Mouse (Mus musculus): ENCODE results near the gene Rpl12. TPM values are rescaled to one million over a fixed set of nuclear protein-coding genes. Genes with fewer than 3 reads are reported as not detected.

Rpl12 gene
- polyA plus RNA-seq, 1 experiment from 2014 or later: 663 TPM

DNA sequence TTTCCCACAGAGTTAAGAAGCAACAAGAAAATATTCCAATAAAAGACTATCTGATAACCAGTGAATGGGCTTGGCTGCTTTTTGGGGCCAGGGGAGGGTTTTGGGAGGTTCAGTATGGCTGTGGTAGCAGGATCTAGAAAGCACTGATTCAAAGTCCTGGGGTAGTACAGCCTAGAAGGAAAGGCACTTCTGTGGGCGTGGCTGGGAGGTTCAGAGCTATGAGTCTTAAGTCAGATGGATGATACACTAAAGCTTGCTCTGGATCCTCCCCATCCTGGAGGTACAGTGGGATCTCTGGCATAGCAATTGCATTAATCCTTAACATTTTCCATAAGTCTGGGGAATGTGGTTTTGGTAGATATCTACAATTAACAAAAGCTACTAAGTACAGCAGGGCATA is 2.6 kb downstream of the Rpl12 start:
- WGBS (ENCODE audit: missing documents): 78% methylated on average over 1 of the region's 1 CpGs
- H3K36me3 ChIP-seq (ENCODE audit: inconsistent target): peaks cover 8% of the 10 kb centered on the region; the same call in 1 of the 2 replicates
- peak overlapping the region; percentile 70 for H3K27ac ChIP-seq
- peaks cover 52% of the 10 kb centered on the region for H3K79me2 ChIP-seq (ENCODE audit: inconsistent target)
- H3K4me3 ChIP-seq (ENCODE audit: inconsistent target): no peak overlapping the region; the same call in 1 of the 2 replicates

DNA sequence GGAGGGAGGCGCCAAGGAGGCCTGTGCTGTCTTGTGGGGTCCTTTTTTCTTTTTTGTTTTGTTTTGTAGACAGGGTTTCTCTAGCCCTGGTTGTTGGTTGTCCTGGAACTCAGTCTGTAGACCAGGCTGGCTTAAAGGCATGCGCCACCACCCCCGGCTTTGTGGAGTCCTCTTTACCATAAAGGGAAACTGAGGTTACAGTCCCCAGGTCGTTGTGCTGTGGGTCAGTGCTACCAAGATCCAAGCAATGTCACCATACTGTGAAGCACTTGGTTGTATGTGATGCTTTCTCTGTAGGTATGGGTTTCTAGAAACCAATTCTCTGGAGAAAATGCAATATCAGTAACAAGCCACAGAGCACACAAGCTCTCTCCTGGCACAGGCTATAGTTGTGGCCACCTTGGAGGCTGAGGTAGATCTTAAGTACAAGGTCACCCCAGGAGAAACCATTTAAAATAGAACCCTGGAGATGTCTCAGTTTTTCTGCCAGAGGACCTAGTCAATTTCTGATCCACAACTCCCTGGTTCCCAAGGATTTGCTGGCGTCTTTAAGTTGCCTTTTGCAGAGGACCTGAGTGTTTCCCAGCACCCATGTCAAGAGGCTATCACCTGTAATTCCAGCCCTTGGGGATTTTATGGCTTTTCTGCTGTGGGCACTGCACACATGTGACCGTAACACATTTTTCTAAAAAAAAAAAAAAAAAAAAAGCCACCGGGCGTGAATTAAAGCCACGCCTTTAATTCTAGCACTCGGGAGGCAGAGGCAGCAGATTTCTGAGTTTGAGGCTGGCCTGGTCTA is 3.5 kb downstream of the Rpl12 start:
- H3K36me3 ChIP-seq (ENCODE audit: inconsistent target): peaks cover 8% of the 10 kb centered on the region; the same call in 1 of the 2 replicates
- peak overlapping the region; percentile 70 for H3K27ac ChIP-seq
- peaks cover 52% of the 10 kb centered on the region for H3K79me2 ChIP-seq (ENCODE audit: inconsistent target)
- WGBS (ENCODE audit: missing documents): 45% methylated on average over 8 of the region's 10 CpGs
- H3K4me3 ChIP-seq (ENCODE audit: inconsistent target): no peak overlapping the region

DNA sequence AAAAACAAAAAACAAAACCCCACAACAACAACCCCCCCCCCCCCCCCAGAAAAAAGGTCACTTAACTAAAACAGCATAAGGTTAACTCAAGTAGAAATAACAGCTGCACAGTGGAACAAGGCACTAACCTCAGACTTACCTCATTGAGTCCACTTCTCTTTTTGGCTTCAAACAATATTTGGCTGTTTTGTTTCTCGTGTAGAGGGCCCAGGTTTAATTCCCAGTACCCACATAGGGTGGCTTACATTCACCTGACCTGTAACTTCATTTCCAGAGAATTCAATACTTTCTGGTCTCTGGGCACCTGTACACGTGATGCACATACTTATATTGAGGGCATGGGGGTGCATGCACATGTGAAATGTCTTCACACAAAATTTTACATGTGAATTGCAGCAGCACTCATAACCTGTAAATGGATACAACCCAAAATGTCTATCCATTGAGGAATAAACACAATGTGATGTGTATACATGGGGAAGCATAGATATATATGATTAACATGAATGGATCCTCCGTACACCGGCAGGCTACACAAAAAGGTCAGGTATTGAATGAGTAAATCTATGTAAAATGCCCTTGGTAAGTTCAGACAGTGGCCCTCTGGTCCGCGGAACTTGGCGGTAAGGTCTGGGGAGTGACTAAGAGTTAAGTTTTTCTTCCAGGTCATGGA is 4.3 kb downstream of the Rpl12 start:
- 51% methylated on average over 7 of the region's 7 CpGs for WGBS (ENCODE audit: missing documents)
- peaks cover 8% of the 10 kb centered on the region; the same call in 1 of the 2 replicates for H3K36me3 ChIP-seq (ENCODE audit: inconsistent target)

DNA sequence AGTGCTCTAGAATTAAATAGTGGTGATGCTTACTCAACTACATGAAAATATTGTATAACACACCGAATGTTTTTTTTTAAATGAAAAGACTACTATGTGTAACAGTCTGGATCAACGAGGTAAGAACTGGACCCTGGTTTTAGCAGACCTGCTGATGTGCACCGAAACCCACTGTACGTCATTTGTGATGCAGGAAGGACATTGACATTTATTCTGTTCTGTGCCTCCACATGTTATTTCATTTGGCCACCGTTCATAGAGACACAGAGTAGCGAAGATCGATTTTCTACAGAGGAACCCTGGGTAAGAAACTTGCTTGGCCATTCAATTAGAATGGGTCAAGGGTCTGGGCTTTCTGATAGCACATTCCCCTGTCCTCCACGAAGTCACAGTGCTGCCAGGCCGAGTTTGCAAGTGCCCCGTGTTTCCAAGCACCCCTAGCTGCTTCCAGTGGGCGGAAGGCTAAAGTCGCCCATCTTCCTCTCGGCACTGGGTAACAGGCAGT is 4.9 kb downstream of the Rpl12 start:
- Histone ChIP-seq H3K79me2 (ENCODE audit: inconsistent target) (peaks cover 46% of the 10 kb centered on the region), H3K27ac (peak overlapping the region; percentile 98), H3K36me3 (ENCODE audit: inconsistent target) (peaks cover 8% of the 10 kb centered on the region; the same call in 1 of the 2 replicates), H3K4me3 (ENCODE audit: inconsistent target) (peak overlapping the region; percentile 81)
- 16% methylated on average over 13 of the region's 13 CpGs for WGBS (ENCODE audit: missing documents)

More for the DNA sequence above, 4.3 kb downstream of the Rpl12 start:
- H3K27ac ChIP-seq: peak overlapping the region; percentile 98
- H3K79me2 ChIP-seq (ENCODE audit: inconsistent target): peaks cover 51% of the 10 kb centered on the region
- no peak overlapping the region for H3K4me3 ChIP-seq (ENCODE audit: inconsistent target)

DNA sequence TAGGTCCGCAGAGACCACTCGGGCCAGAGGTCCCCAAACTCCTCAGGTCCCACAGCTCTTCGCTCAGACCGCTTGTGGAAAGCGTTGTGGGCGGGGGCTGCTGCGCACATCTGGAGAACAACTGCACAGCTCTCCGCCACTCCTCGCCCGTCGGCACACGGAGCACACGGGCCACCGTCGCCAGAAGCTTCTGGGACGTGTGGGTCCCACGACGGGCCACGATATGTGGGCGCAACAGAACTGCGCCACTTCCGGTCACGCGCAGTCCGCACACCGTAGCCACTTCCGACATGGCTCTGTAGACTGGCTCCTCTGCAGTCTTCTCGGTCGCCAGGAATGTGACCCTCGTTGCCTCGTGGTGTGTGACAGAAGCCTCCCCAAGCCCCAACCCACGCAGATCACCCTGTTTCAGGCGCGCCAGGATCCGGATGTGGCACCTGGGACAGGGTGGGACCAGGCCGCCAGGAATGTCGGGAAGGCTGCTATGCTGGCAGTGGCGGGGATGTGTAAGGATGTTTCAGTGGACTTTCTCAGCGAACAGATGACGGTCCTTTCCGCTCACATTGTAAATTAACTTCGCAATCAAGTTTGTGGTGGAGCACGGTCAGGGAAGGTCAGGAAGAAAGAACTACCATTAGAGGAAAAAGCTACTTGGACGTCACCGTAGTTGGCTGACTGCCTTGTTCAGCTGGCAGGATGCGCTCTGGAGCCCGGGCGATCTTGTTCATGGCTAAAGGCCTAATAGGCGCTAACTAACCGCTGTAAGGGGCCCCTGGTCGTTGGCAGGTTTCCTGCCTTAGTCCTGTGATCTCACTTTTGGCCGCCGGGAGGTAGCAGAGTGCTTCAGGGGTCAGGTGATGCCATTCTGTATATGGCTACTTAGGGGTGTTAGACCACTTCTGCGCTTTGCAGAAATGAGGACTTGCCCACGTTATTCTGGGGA is 5.6 kb downstream of the Rpl12 start:
- Histone ChIP-seq H3K4me3 (ENCODE audit: inconsistent target) (peak overlapping the region; percentile 81), H3K36me3 (ENCODE audit: inconsistent target) (peaks cover 8% of the 10 kb centered on the region; the same call in 1 of the 2 replicates), H3K79me2 (ENCODE audit: inconsistent target) (peaks cover 42% of the 10 kb centered on the region), H3K27ac (peak overlapping the region; percentile 98)
- under 1% methylated on average over 55 of the region's 55 CpGs for WGBS (ENCODE audit: missing documents)

DNA sequence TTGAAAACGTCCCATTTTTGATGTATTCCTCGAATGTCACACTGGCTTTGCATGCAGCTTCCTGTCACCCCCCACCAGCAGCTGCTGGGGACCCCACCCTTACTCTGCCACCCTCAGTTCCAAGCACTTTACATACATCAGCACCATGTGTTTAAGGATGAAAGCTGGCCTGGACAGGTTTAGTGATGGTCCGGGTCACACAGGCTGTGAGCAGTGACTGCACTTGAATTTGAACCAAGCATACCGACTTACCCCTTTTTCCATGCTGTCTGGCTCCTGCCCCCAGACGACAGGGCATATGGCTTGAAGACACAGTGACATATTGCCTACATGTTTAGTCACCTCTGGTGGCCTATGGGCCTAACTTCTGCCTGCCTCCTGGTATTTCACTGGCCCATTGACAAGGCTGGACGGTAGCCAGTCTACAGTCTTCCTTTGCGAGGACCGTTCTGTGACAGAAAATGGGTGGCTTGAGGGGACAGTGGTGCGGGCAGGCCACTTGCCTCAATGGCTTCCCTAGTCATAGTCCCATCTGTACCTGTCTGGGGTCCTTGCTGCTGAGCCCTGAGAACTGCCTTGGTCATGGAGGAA is 6.8 kb downstream of the Rpl12 start:
- Histone ChIP-seq H3K4me3 (ENCODE audit: inconsistent target) (peak overlapping the region; percentile 81; the same call in 1 of the 2 replicates), H3K27ac (peak overlapping the region; percentile 98), H3K36me3 (ENCODE audit: inconsistent target) (peaks cover 11% of the 10 kb centered on the region; the same call in 1 of the 2 replicates), H3K79me2 (ENCODE audit: inconsistent target) (peaks cover 30% of the 10 kb centered on the region)
- 79% methylated on average over 9 of the region's 9 CpGs for WGBS (ENCODE audit: missing documents)

DNA sequence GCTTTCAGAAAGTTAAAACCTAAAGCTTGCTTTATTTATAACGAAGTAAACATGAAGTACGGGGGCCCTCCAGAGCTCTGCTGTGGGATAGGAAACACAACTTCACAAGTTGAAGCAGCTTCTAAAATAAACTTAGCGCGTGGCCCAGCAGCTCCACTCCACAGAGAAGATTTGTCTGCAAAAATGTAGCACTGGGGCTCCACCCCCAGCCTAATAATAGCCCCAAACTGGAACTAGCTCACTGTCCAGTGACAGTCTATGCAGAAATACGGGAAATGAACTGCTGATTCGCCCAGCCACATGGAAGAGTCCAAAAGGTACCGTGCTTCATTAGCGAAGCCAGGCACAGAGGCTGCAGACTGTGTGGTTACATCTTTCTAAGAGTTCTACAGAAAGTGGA is 8.0 kb downstream of the Rpl12 start:
- peaks cover 18% of the 10 kb centered on the region for H3K79me2 ChIP-seq (ENCODE audit: inconsistent target)
- H3K4me3 ChIP-seq (ENCODE audit: inconsistent target): no peak overlapping the region
- H3K27ac ChIP-seq: peak overlapping the region; percentile 98
- 29% methylated on average over 8 of the region's 8 CpGs for WGBS (ENCODE audit: missing documents)
- H3K36me3 ChIP-seq (ENCODE audit: inconsistent target): peaks cover 19% of the 10 kb centered on the region

DNA sequence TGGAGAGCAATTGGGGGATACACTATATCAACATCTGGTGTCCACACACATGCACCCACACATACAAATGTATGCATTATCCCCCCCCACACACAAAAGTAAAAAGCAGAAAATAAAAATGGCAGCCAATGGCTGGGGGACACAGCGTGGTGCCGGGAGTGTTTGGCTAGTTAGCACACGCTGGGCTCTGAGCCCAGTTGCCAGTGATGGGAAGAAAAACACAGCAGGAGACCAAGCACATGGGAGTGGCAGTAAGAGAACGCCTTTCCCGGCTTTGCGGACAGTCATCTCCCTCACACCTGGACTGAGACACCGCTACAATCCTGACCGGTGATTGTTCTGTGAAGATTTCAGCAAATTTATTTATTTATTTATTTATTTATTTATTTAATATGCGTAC is 9.9 kb downstream of the Rpl12 start:
- no peak overlapping the region for H3K27ac ChIP-seq
- 89% methylated on average over 7 of the region's 9 CpGs for WGBS (ENCODE audit: missing documents)
- peaks cover 34% of the 10 kb centered on the region for H3K36me3 ChIP-seq (ENCODE audit: inconsistent target)
- H3K4me3 ChIP-seq (ENCODE audit: inconsistent target): no peak overlapping the region
- H3K79me2 ChIP-seq (ENCODE audit: inconsistent target): peaks cover 13% of the 10 kb centered on the region

DNA sequence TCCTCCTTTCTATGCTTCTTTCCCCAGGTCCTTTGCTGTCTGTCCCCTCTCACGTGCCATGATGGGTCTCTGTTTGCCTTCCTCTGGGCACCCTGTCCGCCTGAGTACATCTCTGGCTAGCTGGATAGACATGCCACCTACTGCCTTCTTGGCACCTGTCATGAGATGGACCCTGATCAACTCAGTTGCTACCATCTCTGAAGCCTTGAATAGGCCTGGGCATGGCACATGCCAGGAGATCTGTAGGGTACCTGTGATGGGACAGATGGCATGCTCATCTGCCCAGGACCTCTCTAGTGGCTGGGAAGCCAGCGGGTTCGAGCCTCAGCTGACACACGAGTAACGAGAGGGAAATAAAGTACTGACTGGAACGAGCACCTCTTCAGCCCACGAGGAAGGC is 12.9 kb downstream of the Rpl12 start:
- no peak overlapping the region for H3K27ac ChIP-seq
- no peak overlapping the region for H3K4me3 ChIP-seq (ENCODE audit: inconsistent target)
- WGBS (ENCODE audit: missing documents): 99% methylated on average over 7 of the region's 8 CpGs
- H3K36me3 ChIP-seq (ENCODE audit: inconsistent target): peaks cover 39% of the 10 kb centered on the region
- no peaks in the 10 kb centered on the region for H3K79me2 ChIP-seq (ENCODE audit: inconsistent target)

DNA sequence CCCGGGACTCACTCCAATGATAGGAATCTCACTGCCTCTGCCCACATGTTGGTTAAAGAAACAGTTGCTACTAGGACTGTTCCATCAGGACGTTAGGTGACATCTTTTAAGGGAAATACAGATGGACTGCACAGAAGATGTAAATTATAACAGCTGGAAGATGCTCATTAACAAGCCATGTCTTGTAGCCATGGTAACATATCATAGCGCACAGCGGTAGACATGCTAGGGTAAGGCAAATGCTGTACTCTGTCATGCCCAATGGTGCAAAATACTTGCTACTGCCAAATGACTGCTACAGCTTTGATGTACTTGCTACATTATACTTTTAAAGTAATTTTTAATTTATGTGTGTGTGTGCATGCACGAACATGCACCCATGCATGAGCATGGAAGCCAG is 15.8 kb downstream of the Rpl12 start:
- Histone ChIP-seq H3K4me3 (ENCODE audit: inconsistent target) (no peak overlapping the region), H3K79me2 (ENCODE audit: inconsistent target) (no peaks in the 10 kb centered on the region; the same call in 1 of the 2 replicates), H3K27ac (no peak overlapping the region), H3K36me3 (ENCODE audit: inconsistent target) (peaks cover 39% of the 10 kb centered on the region)
- WGBS (ENCODE audit: missing documents): 99% methylated on average over 5 of the region's 5 CpGs

DNA sequence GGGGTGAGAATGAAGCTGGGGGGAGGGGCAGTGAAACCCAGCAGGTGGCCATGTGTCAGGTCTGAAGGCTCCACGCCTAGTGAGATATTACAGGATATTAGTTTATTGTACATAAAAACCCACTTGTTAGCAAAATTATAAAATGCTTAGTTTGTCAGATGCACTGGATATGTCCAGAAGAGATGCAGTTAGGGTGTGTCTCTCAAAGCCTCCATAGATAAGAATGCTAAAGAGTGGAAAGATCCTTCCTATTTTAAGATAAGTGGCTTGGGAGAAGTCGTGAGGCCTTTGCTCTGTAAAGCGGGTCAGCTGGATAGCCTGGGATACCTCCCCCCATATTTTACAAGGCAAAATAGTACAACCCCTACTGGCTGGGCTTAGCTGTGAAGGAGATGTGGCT is 17.3 kb downstream of the Rpl12 start:
- WGBS (ENCODE audit: missing documents): 92% methylated on average over 3 of the region's 3 CpGs
- Histone ChIP-seq H3K36me3 (ENCODE audit: inconsistent target) (peaks cover 30% of the 10 kb centered on the region), H3K27ac (no peak overlapping the region), H3K79me2 (ENCODE audit: inconsistent target) (no peaks in the 10 kb centered on the region; the same call in 1 of the 2 replicates), H3K4me3 (ENCODE audit: inconsistent target) (no peak overlapping the region)

DNA sequence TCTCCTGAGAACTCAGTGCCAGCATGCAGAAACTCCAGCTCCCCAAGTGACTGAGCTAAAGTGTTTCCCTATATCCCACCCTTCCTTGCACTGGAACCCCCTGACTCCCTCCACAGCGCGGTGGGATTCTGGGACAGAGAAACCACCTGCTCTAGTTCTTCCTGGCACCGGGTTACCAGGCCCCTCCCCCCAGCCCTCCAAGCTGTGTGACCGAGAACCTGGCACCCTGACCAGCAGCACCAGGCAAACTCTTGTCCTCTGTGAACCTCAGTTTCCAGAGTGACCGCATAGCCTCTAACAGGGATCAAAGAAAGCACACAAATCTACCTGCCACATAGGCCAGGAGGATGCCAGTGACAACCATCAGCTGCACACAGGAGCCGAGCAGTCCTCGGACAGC is 18.3 kb downstream of the Rpl12 start:
- Histone ChIP-seq H3K27ac (no peak overlapping the region), H3K79me2 (ENCODE audit: inconsistent target) (no peaks in the 10 kb centered on the region; the same call in 1 of the 2 replicates)
- WGBS (ENCODE audit: missing documents): 98% methylated on average over 7 of the region's 7 CpGs

DNA sequence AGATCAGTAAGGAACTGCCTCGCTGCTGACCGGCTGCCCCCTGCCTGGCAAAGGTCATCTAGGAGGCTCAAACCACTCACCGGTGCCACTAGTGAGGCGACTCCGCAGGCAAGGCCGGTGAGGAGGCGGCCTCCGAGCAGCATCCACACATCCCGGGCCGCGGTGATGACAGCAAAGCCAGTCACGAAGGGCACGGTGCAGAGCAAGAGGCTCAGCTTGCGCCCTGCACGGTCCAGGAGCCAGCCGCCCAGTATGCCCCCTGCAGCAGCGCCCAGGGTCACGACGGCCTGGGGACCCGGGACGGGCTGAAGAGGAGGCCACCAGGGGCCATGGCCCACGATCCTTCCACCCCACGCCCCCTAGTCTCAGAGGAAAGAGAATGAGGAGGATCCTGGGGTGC is 19.9 kb downstream of the Rpl12 start:
- Histone ChIP-seq H3K36me3 (ENCODE audit: inconsistent target) (peaks cover 5% of the 10 kb centered on the region; the same call in 1 of the 2 replicates), H3K79me2 (ENCODE audit: inconsistent target) (no peaks in the 10 kb centered on the region; the same call in 1 of the 2 replicates), H3K27ac (no peak overlapping the region), H3K4me3 (ENCODE audit: inconsistent target) (peak overlapping the region; percentile 55)
- WGBS (ENCODE audit: missing documents): 8% methylated on average over 20 of the region's 23 CpGs

More for the DNA sequence above, 18.3 kb downstream of the Rpl12 start:
- Histone ChIP-seq H3K4me3 (ENCODE audit: inconsistent target) (no peak overlapping the region), H3K36me3 (ENCODE audit: inconsistent target) (peaks cover 20% of the 10 kb centered on the region; the same call in 1 of the 2 replicates)

Measured in macrophage (primary cell).